Mouse (Mus musculus) ES-CJ7 (cell line): ENCODE measurements around the gene 5730596B20Rik.

Experiments used
- DNase-seq: peaks from one replicate; pipeline ENCODE4 v3.0.0; 2011; ENCODE audit warnings: low read depth, low spot score

5730596B20Rik gene

GRCm38 (mm10) chr6:52175864-52176263, 1.4 kb upstream of the 5730596B20Rik start:
- DNase-seq: peak; percentile 70

DNA sequence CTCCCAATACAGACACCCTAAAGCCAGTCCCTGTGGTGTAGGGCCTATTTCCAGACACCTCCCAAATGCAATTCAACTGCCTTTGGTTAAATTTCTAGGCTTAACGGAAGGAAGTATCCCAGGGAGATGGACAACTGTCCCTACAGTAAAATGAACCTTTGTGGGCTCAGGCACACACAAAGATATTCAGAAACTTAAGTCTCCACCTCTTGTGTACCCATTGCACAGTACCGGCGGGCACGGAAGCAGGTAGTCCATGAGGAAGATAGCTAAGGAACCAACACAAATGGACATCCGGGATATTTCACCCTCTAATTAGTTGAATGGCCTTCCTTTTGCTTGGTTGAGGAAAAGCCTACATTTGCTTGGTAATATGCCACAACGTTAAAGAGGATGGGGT, 907 bp upstream of the 5730596B20Rik start:
- no peak for DNase-seq

GRCm38 (mm10) chr6:52177806-52178205, 508 bp downstream of the 5730596B20Rik start:
- no peak for DNase-seq

GRCm38 (mm10) chr6:52178918-52179665, 1.8 kb downstream of the 5730596B20Rik start:
- no peak for DNase-seq

- DNase-seq: no peak
Observed at GRCm38 (mm10) chr6:52179690-52180089, 2.4 kb downstream of the 5730596B20Rik start.

DNA sequence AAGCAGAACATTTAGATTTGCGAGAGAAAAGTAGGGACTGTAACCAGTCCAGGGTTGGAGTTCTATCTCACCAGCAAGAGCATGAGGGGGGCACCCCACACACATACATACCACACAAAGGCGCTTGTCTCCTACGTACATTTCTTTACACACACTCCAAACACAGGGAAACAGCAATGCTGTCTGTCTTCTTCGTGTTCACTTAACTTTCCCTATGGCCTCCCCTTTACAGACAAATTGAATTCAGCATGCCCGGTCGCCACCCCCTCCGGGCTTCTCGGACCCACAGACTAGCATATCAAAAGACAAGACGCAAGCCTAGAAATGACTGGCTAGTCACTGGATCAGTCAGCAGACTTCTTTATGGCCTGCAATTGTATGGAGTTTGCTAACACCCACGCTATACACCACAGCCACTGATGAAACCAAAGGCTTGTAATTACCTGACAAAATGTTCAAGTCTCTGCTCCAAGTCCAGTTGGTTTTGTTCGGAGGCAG, 3.0 kb downstream of the 5730596B20Rik start:
- no peak for DNase-seq

GRCm38 (mm10) chr6:52180726-52181125, 3.4 kb downstream of the 5730596B20Rik start:
- peak; percentile 73 for DNase-seq

GRCm38 (mm10) chr6:52182030-52182429, 4.7 kb downstream of the 5730596B20Rik start:
- no peak for DNase-seq

- no peak for DNase-seq
Observed at GRCm38 (mm10) chr6:52182793-52183192, 5.5 kb downstream of the 5730596B20Rik start.

- no peak for DNase-seq
Observed at GRCm38 (mm10) chr6:52183311-52184080, 6.2 kb downstream of the 5730596B20Rik start.

DNA sequence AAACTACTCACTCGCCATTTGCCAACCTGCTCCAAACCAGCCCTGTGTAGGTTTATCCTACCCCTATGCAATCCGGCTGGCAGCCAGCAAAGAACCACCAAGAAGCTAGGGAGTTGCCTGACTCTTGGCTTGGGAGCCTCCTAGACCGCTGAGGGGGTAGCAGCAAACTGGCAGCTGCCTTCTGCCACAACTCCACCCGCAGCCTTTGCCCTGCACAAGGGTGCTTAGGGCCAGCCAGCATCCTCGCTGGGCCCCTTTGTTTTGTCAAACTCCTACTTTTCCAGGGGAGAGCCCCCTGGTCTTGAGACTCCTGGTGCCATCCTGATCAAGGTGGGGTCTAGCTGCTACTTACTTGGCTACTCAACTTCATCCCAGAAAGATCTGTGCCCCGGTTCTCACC, 7.4 kb downstream of the 5730596B20Rik start:
- no peak for DNase-seq

DNA sequence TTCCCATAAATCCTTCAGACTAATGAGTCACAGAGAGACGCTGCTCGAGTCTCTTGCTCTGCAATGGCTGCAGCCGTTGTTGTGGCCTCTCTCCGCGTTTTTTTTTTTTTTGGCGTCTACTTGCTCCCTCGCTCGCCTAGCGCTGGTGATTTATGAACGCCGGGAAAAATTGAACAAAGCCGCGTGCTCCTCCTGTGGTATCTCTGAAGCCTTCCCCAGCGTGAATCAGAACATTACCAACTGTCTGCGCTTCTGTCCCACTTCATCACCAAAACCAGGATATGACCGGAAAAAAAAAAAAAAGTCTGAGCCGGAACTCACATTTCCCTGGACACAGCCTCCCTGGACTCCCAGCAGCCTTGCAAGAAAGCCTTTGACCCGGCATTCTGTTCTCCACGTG, 7.9 kb downstream of the 5730596B20Rik start:
- DNase-seq: no peak

DNA sequence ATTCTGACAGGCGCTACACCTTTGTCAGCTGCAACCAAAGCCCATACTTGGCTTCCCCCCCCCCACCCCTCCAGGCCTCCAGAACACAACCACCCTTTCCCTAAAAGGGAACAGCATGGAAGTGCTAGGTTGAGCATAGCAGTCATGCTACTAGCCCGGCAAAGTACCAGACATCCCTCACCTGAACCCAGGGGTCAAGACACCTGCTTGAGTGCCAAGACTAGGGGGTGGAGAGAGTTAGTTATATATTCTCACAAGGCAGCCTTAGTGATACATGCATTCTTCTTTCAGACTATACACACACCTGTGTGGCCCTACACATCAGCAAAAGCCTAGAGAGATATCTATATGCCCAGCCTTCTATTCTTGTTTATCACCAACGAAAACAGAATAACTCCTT, 8.5 kb downstream of the 5730596B20Rik start:
- no peak for DNase-seq

DNA sequence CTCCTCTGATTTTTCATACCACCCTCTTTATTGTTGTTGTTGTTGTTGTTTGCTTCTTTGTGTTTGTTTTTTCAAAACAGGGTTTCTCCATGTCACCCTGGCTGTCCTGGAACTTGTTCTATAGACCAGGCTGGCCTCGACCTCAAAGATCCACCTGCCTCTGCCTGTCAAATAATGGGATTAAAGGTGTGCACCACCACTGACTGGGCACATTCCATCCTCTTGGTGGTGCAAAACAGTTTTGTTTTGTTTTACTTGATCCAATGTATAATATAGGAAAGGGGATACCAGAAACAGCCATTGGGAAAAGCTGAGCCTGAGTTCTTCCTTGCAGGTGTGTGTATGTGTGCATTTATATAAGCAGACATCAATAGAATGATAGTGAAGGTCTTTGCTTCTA, 9.2 kb downstream of the 5730596B20Rik start:
- DNase-seq: no peak

- DNase-seq: no peak
Observed at GRCm38 (mm10) chr6:52189172-52189591, 11.9 kb downstream of the 5730596B20Rik start.

DNA sequence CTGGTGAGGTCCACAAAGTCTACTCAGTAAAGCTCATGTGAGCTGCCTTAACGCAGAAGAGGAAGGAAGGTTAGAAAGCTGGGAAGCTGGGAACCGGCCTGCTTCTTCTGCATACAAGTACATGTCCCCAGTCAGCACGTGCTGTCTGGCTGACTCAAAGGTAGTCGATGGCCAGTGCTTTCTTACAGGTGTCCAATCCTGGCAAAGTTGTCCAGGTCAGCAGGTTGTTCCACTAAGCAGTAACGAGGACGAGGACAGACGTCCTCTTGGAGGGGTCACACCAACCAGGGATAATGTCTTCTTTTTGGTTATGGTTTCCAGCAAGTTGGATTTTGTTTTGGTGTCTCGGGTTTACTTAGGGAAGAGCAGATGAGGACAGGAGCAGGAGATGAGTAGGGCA, 12.6 kb downstream of the 5730596B20Rik start:
- DNase-seq: no peak

DNA sequence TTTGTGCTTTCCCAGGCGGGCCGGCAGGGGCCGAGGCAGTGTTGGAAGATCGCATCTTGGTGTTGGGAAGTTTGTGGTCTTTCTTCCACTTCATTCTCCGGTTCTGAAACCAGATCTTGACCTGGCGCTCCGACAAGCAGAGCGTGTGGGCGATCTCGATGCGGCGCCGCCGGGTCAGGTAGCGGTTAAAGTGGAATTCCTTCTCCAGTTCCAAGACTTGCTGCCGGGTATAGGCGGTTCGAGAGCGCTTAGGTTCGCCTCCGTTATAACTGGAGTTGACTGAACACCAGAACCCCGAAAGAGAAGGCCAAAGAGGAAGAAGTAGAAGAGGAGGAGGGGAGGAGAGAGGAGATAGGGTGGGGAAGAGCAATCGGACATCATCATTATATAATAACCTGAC, 13.1 kb downstream of the 5730596B20Rik start:
- no peak for DNase-seq

GRCm38 (mm10) chr6:52190906-52191810, 13.9 kb downstream of the 5730596B20Rik start, which contains the start of gene Hoxa4:
Hoxa4 (minus strand) TSS chr6:52191753.
- DNase-seq: no peak

DNA sequence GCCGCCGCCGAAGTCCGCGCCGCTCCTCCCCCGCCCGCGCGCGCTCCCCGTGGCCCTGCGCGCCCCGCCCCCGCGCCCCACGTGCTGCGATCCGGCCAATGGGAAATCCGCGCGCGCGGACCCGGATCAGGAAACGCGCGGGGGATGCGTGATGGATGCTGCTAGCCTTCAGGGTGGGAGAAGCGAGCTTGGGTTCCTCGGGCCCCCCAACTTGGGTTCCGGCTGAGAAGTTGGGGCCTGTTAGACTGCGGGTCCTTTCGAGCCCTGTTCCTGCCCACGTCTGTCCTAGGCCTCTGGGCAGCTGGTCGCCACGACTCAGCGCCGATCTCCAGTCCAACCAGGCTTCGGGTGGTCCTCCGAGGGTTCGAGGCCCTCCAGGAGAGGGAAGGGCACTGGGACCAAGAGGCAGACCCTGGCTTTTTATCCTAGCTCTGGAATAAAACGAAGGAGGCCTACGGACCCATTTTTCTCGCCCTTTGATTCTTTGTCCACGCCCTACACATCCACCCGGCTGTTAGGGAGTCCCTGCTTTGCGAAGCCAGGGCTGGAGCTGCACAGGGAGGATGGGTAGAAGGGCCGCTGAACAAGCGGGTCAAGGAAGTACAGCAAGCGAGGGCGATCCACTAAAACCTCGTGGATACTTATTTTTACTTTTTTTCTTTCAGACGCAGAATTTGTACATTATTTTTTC, 14.7 kb downstream of the 5730596B20Rik start:
- DNase-seq: peak; percentile 87

- no peak for DNase-seq
Observed at GRCm38 (mm10) chr6:52194690-52195089, 17.4 kb downstream of the 5730596B20Rik start.

GRCm38 (mm10) chr6:52196811-52197210, 19.5 kb downstream of the 5730596B20Rik start:
- peak; percentile 22 for DNase-seq
